11 mouse cellular contexts compared by ENCODE assay signal in the genomic region with DNA sequence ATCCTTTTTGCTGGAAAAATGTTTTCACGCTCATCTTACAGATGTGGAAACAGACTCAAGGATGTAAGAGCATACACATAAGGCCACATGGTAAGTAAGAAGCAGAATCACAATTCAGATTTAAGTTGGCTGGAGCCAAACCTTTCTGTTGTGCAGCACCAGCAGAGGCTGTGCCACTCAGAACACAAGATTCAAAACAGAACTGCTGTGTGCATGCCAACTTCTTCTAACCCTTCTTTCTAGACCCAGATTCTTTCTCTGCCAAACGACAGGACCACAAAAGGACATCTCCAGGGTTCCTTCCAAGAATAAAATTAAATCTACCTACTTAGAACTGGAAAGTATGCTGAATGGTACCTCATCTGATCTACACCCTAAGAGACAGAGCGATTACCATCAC. TPM values are rescaled to one million over a fixed set of nuclear protein-coding genes. Genes with fewer than 3 reads are reported as not detected.
DNase-seq lines count a peak whose midpoint lies in the region; ATAC-seq and TF ChIP-seq lines count a peak whose summit lies in the region.
"Had no signal": no experiment of that assay in that cellular context is flagged by ENCODE, and none has a peak within 500 bp of the region (broad histone marks: within the 10 kb centered on the region; RNA-seq: fewer than 3 reads in every experiment).

No protein-coding gene starts in this region.

- H3K27me3 ChIP-seq in heart, embryonic 16.5 days (ENCODE audit: control insufficient read depth, insufficient read depth, low read length) = no peaks in the 10 kb centered on the region
- H3K27me3 ChIP-seq in midbrain, embryonic 11.5 days (ENCODE audit: control insufficient read depth, insufficient read depth, low read length) = no peaks in the 10 kb centered on the region
- H3K27me3 ChIP-seq in midbrain, embryonic 16.5 days (ENCODE audit: control insufficient read depth, insufficient read depth, low read depth, low read length) = no peaks in the 10 kb centered on the region
- H3K27me3 ChIP-seq in forebrain, postnatal 0 days (ENCODE audit: insufficient read depth, low read length) = no peaks in the 10 kb centered on the region
- no peaks in the 10 kb centered on the region for H3K27me3 ChIP-seq in stomach, embryonic 14.5 days (ENCODE audit: control insufficient read depth, insufficient read depth, low read length)
- H3K27me3 ChIP-seq: liver, embryonic 13.5 days had no signal

- peaks cover 21% of the 10 kb centered on the region for H3K4me1 ChIP-seq in heart, embryonic 16.5 days (ENCODE audit: control insufficient read depth, insufficient read depth, low read length)
- no peaks in the 10 kb centered on the region for H3K4me1 ChIP-seq in midbrain, embryonic 11.5 days (ENCODE audit: control insufficient read depth, insufficient read depth, low read length)
- H3K4me1 ChIP-seq in midbrain, embryonic 16.5 days (ENCODE audit: control insufficient read depth, insufficient read depth, low read length) = peaks cover 4% of the 10 kb centered on the region; the same call in 1 of the 2 replicates
- H3K4me1 ChIP-seq in forebrain, postnatal 0 days (ENCODE audit: insufficient read depth) = peaks cover 9% of the 10 kb centered on the region
- H3K4me1 ChIP-seq in stomach, embryonic 14.5 days (ENCODE audit: control insufficient read depth, insufficient read depth, low read length) = peaks cover 43% of the 10 kb centered on the region

- no peak overlapping the region for H3K9ac ChIP-seq in heart, embryonic 16.5 days (ENCODE audit: low read length)
- H3K9ac ChIP-seq in midbrain, embryonic 11.5 days (ENCODE audit: low read length) = no peak overlapping the region
- no peak overlapping the region for H3K9ac ChIP-seq in midbrain, embryonic 16.5 days (ENCODE audit: low read depth, low read length)
- H3K9ac ChIP-seq in forebrain, postnatal 0 days = no peak overlapping the region
- H3K9ac ChIP-seq in stomach, embryonic 14.5 days (replicated peaks; ENCODE audit: low read depth, low read length) = no peak overlapping the region
- H3K9ac ChIP-seq: liver, embryonic 13.5 days had no signal

- no peaks in the 10 kb centered on the region for H3K36me3 ChIP-seq in heart, embryonic 16.5 days (ENCODE audit: control insufficient read depth, insufficient read depth)
- H3K36me3 ChIP-seq in midbrain, embryonic 11.5 days (ENCODE audit: control insufficient read depth, insufficient read depth, low read length) = 0 out of 2 replicates have a peak, but pooled peaks cover 2% of the 10 kb centered on the region
- no peaks in the 10 kb centered on the region for H3K36me3 ChIP-seq in midbrain, embryonic 16.5 days (ENCODE audit: control insufficient read depth, insufficient read depth, low read length)
- no peaks in the 10 kb centered on the region for H3K36me3 ChIP-seq in forebrain, postnatal 0 days (ENCODE audit: insufficient read depth)
- no peaks in the 10 kb centered on the region for H3K36me3 ChIP-seq in stomach, embryonic 14.5 days (ENCODE audit: control insufficient read depth, insufficient read depth, low read length)
- H3K36me3 ChIP-seq: liver, embryonic 13.5 days had no signal

- ATAC-seq in heart, embryonic 16.5 days (replicated peaks; ENCODE audit: extremely low read depth, insufficient read depth, low FRiP score) = no peak
- ATAC-seq in midbrain, embryonic 11.5 days (ENCODE audit: low FRiP score) = no peak
- ATAC-seq in midbrain, embryonic 16.5 days = no peak
- ATAC-seq in forebrain, postnatal 0 days = no peak
- no peak for ATAC-seq in stomach, embryonic 14.5 days (ENCODE audit: insufficient number of reproducible peaks, insufficient read depth, low FRiP score, low read depth)

- H3K27ac ChIP-seq in heart, embryonic 16.5 days (ENCODE audit: low read length) = peak overlapping the region; percentile 66
- no peak overlapping the region for H3K27ac ChIP-seq in midbrain, embryonic 11.5 days (ENCODE audit: low read depth, low read length)
- H3K27ac ChIP-seq in midbrain, embryonic 16.5 days (ENCODE audit: low read length) = no peak overlapping the region
- peak overlapping the region; percentile 35 for H3K27ac ChIP-seq in forebrain, postnatal 0 days (ENCODE audit: low read depth, low read length)
- peak overlapping the region; percentile 83 for H3K27ac ChIP-seq in stomach, embryonic 14.5 days (ENCODE audit: low read length)
- H3K27ac ChIP-seq: liver, embryonic 13.5 days had no signal

- H3K4me3 ChIP-seq in heart, embryonic 16.5 days (ENCODE audit: low read length) = no peak overlapping the region
- no peak overlapping the region for H3K4me3 ChIP-seq in midbrain, embryonic 11.5 days (ENCODE audit: low read depth, low read length)
- no peak overlapping the region for H3K4me3 ChIP-seq in midbrain, embryonic 16.5 days (ENCODE audit: low read depth, low read length)
- no peak overlapping the region for H3K4me3 ChIP-seq in forebrain, postnatal 0 days (ENCODE audit: low read depth, low read length)
- H3K4me3 ChIP-seq in stomach, embryonic 14.5 days (ENCODE audit: low read depth, low read length) = no peak overlapping the region
- H3K4me3 ChIP-seq: liver, embryonic 13.5 days had no signal

- DNase-seq in heart, postnatal 36 days = no peak
- peak; percentile 12 for DNase-seq in midbrain, embryonic 11.5 days (ENCODE audit: low spot score, missing footprints)
- no peak for DNase-seq in forebrain, postnatal 0 days
- no peak for DNase-seq in retina, embryonic 14.5 days (ENCODE audit: low spot score)
- DNase-seq in retina, postnatal 1 day = no peak
- DNase-seq: cerebellum, adult 9-11 months; liver, embryonic 13.5 days; right cerebral cortex, postnatal 14 days had no signal

- WGBS in heart, embryonic 16.5 days = 68% methylated on average over 3 of the region's 3 CpGs
- 88% methylated on average over 3 of the region's 3 CpGs for WGBS in midbrain, embryonic 11.5 days
- 82% methylated on average over 3 of the region's 3 CpGs for WGBS in midbrain, embryonic 16.5 days
- 60% methylated on average over 3 of the region's 3 CpGs for WGBS in forebrain, postnatal 0 days
- WGBS in stomach, embryonic 14.5 days = 61% methylated on average over 3 of the region's 3 CpGs

- intact Hi-C loops in heart, postnatal 36 days (cut with DNase I) = no loop called here

- H3K9me3 ChIP-seq in heart, embryonic 16.5 days (replicated peaks; ENCODE audit: control insufficient read depth, low read length) = no peaks in the 10 kb centered on the region
- H3K9me3 ChIP-seq in midbrain, embryonic 11.5 days (ENCODE audit: control insufficient read depth, low read length) = no peaks in the 10 kb centered on the region
- H3K9me3 ChIP-seq in midbrain, embryonic 16.5 days (replicated peaks; ENCODE audit: control insufficient read depth, low read length, poor library complexity, severe bottlenecking) = no peaks in the 10 kb centered on the region
- no peaks in the 10 kb centered on the region for H3K9me3 ChIP-seq in forebrain, postnatal 0 days (ENCODE audit: low read length)
- H3K9me3 ChIP-seq in stomach, embryonic 14.5 days (ENCODE audit: control insufficient read depth, low read depth, low read length) = no peaks in the 10 kb centered on the region
- H3K9me3 ChIP-seq: liver, embryonic 13.5 days had no signal

- TF ChIP-seq CTCF in forebrain, postnatal 0 days (IDR thresholded peaks at IDR 0.05; ENCODE audit: low read depth) = no peak

- H3K4me2 ChIP-seq in heart, embryonic 16.5 days (ENCODE audit: low read depth, low read length) = no peak overlapping the region
- H3K4me2 ChIP-seq in midbrain, embryonic 11.5 days = no peak overlapping the region
- no peak overlapping the region for H3K4me2 ChIP-seq in midbrain, embryonic 16.5 days (ENCODE audit: low read length)
- H3K4me2 ChIP-seq in forebrain, postnatal 0 days (ENCODE audit: low read depth) = no peak overlapping the region
- H3K4me2 ChIP-seq in stomach, embryonic 14.5 days (replicated peaks; ENCODE audit: low read depth, low read length) = 0 out of 2 replicates have a peak overlapping the region, but pooled peaks have one; percentile 12
- H3K4me2 ChIP-seq: liver, embryonic 13.5 days had no signal

RNA-seq across cellular contexts. Expression of gene Uchl4, which starts 3.3 kb away (rescaled TPM):
- polyA plus RNA-seq in heart, embryonic 16.5 days (2015; fragmentation: Nextera tagmentation; extraction: Ambion mirVana) = 2.1 and 3.4 TPM in 2 replicates
- 1 to 10 TPM; 1.8 to 3.1 TPM for total RNA-seq in heart, postnatal 36 days (2021)
- polyA plus RNA-seq in midbrain, embryonic 11.5 days (2014; fragmentation: Nextera tagmentation; extraction: Ambion mirVana) = 1.8 and 2.6 TPM in 2 replicates
- 2.7 and 2.9 TPM in 2 replicates for polyA plus RNA-seq in midbrain, embryonic 16.5 days (2015; fragmentation: Nextera tagmentation; extraction: Ambion mirVana)
- 0.62 TPM in 1 of 2 replicates, not detected in the other for total RNA-seq in forebrain, postnatal 0 days (2014; rRNA removed)
- 1.8 and 2.3 TPM in 2 replicates for polyA plus RNA-seq in forebrain, postnatal 0 days (2015; fragmentation: Nextera tagmentation; extraction: Ambion mirVana)
- polyA plus RNA-seq in stomach, embryonic 14.5 days (2014; fragmentation: Nextera tagmentation; extraction: Ambion mirVana) = 4.8 and 5.0 TPM in 2 replicates

RNA-seq across cellular contexts. Expression of gene Map2k1, which starts 21.8 kb away (rescaled TPM):
- 86.8 and 98.1 TPM in 2 replicates for polyA plus RNA-seq in heart, embryonic 16.5 days (2015; fragmentation: Nextera tagmentation; extraction: Ambion mirVana)
- 10 to 100 TPM; 50.1 to 52.8 TPM for total RNA-seq in heart, postnatal 36 days (2021)
- 78.2 and 78.8 TPM in 2 replicates for polyA plus RNA-seq in midbrain, embryonic 11.5 days (2014; fragmentation: Nextera tagmentation; extraction: Ambion mirVana)
- polyA plus RNA-seq in midbrain, embryonic 16.5 days (2015; fragmentation: Nextera tagmentation; extraction: Ambion mirVana) = 62.6 and 68.4 TPM in 2 replicates
- total RNA-seq in forebrain, postnatal 0 days (2014; rRNA removed) = 69.9 and 82.4 TPM in 2 replicates
- polyA plus RNA-seq in forebrain, postnatal 0 days (2015; fragmentation: Nextera tagmentation; extraction: Ambion mirVana) = 53.1 and 60.8 TPM in 2 replicates
- polyA plus RNA-seq in stomach, embryonic 14.5 days (2014; fragmentation: Nextera tagmentation; extraction: Ambion mirVana) = 77.4 and 79.3 TPM in 2 replicates

RNA-seq across cellular contexts. Expression of gene Tipin, which starts 49.7 kb away (rescaled TPM):
- polyA plus RNA-seq in heart, embryonic 16.5 days (2015; fragmentation: Nextera tagmentation; extraction: Ambion mirVana) = 101 and 110 TPM in 2 replicates
- 10 to 100 TPM; 10.5 to 10.9 TPM for total RNA-seq in heart, postnatal 36 days (2021)
- polyA plus RNA-seq in midbrain, embryonic 11.5 days (2014; fragmentation: Nextera tagmentation; extraction: Ambion mirVana) = 286 TPM in 2 replicates
- polyA plus RNA-seq in midbrain, embryonic 16.5 days (2015; fragmentation: Nextera tagmentation; extraction: Ambion mirVana) = 56.3 and 66.2 TPM in 2 replicates
- 81.2 and 85.9 TPM in 2 replicates for total RNA-seq in forebrain, postnatal 0 days (2014; rRNA removed)
- polyA plus RNA-seq in forebrain, postnatal 0 days (2015; fragmentation: Nextera tagmentation; extraction: Ambion mirVana) = 88.0 and 96.5 TPM in 2 replicates
- 219 and 235 TPM in 2 replicates for polyA plus RNA-seq in stomach, embryonic 14.5 days (2014; fragmentation: Nextera tagmentation; extraction: Ambion mirVana)

RNA-seq across cellular contexts. Expression of gene Snapc5, which starts 52.6 kb away (rescaled TPM):
- polyA plus RNA-seq in heart, embryonic 16.5 days (2015; fragmentation: Nextera tagmentation; extraction: Ambion mirVana) = 30.5 TPM in 2 replicates
- total RNA-seq in heart, postnatal 36 days (2021) = 10 to 100 TPM; 21.8 to 22.6 TPM
- polyA plus RNA-seq in midbrain, embryonic 11.5 days (2014; fragmentation: Nextera tagmentation; extraction: Ambion mirVana) = 37.3 and 37.4 TPM in 2 replicates
- 28.3 and 30.8 TPM in 2 replicates for polyA plus RNA-seq in midbrain, embryonic 16.5 days (2015; fragmentation: Nextera tagmentation; extraction: Ambion mirVana)
- total RNA-seq in forebrain, postnatal 0 days (2014; rRNA removed) = 10.5 and 15.2 TPM in 2 replicates
- 18.2 and 24.5 TPM in 2 replicates for polyA plus RNA-seq in forebrain, postnatal 0 days (2015; fragmentation: Nextera tagmentation; extraction: Ambion mirVana)
- polyA plus RNA-seq in stomach, embryonic 14.5 days (2014; fragmentation: Nextera tagmentation; extraction: Ambion mirVana) = 27.9 and 28.0 TPM in 2 replicates

RNA-seq across cellular contexts. Expression of gene Rpl4, which starts 58.5 kb away (rescaled TPM):
- 681 and 801 TPM in 2 replicates for polyA plus RNA-seq in heart, embryonic 16.5 days (2015; fragmentation: Nextera tagmentation; extraction: Ambion mirVana)
- total RNA-seq in heart, postnatal 36 days (2021) = 100 to 1,000 TPM; 454 to 482 TPM
- polyA plus RNA-seq in midbrain, embryonic 11.5 days (2014; fragmentation: Nextera tagmentation; extraction: Ambion mirVana) = 1,103 and 1,131 TPM in 2 replicates
- 564 and 570 TPM in 2 replicates for polyA plus RNA-seq in midbrain, embryonic 16.5 days (2015; fragmentation: Nextera tagmentation; extraction: Ambion mirVana)
- 957 and 1,068 TPM in 2 replicates for total RNA-seq in forebrain, postnatal 0 days (2014; rRNA removed)
- 693 and 790 TPM in 2 replicates for polyA plus RNA-seq in forebrain, postnatal 0 days (2015; fragmentation: Nextera tagmentation; extraction: Ambion mirVana)
- 1,335 and 1,376 TPM in 2 replicates for polyA plus RNA-seq in stomach, embryonic 14.5 days (2014; fragmentation: Nextera tagmentation; extraction: Ambion mirVana)

Comparison
In these comparisons a context has a peak if more than half of its experiments do, and no peak if none do; other contexts are left out.
1. H3K27ac ChIP-seq: peak in heart, embryonic 16.5 days (single experiment), forebrain, postnatal 0 days (single experiment) and stomach, embryonic 14.5 days (single experiment); none in midbrain, embryonic 11.5 days (single experiment) and midbrain, embryonic 16.5 days (single experiment).